Mouse (Mus musculus) hindbrain, embryonic 11.5 days (tissue): ENCODE data around the gene Naa25. TPM values are rescaled to one million over a fixed set of nuclear protein-coding genes. Genes with fewer than 3 reads are reported as not detected.

ENCODE experiments used
- ATAC-seq: fragments of 200-750 bp; cut with Nextera tagmentation; 2 replicates; pipeline ENCODE4 v1.8.0; 2017; ENCODE audit warnings: mild to moderate bottlenecking, moderate TSS enrichment, moderate library complexity; ENCODE audit not compliant: low FRiP score
- DNase-seq: peaks from one replicate; pipeline ENCODE4 v3.0.0-alpha.2; 2015; ENCODE audit warnings: low spot score
- H3K27ac ChIP-seq: fragments of 300-500 bp; sonication (generic); 2 replicates; pipeline ENCODE4 v1.5.1; 2014; ENCODE audit warnings: mild to moderate bottlenecking, low read depth, low read length
- H3K27me3 ChIP-seq: fragments of 300-500 bp; sonication (generic); 2 replicates; pipeline ENCODE4 v1.6.1; 2014; ENCODE audit warnings: mild to moderate bottlenecking, low read length, moderate library complexity, mixed read lengths; ENCODE audit not compliant: control insufficient read depth, insufficient read depth
- H3K36me3 ChIP-seq: fragments of 300-500 bp; sonication (generic); 2 replicates; pipeline ENCODE4 v1.6.1; 2014; ENCODE audit warnings: mild to moderate bottlenecking, low read length, moderate library complexity, mixed read lengths; ENCODE audit not compliant: control insufficient read depth, insufficient read depth
- H3K4me1 ChIP-seq: fragments of 300-500 bp; sonication (generic); replicated peaks from 2 replicates; pipeline ENCODE4 v1.6.1; 2014; ENCODE audit warnings: low read length, mixed read lengths; ENCODE audit not compliant: control insufficient read depth, insufficient read depth
- H3K4me2 ChIP-seq: fragments of 300-500 bp; sonication (generic); replicated peaks from 2 replicates; pipeline ENCODE4 v1.6.1; 2014; ENCODE audit warnings: mild to moderate bottlenecking, low read depth, low read length
- H3K4me3 ChIP-seq: fragments of 300-500 bp; sonication (generic); 2 replicates; pipeline ENCODE4 v1.5.1; 2014; ENCODE audit warnings: low read depth, low read length
- H3K9ac ChIP-seq: fragments of 300-500 bp; sonication (generic); 2 replicates; pipeline ENCODE4 v1.6.1; 2014; ENCODE audit warnings: low read depth, low read length
- H3K9me3 ChIP-seq: fragments of 300-500 bp; sonication (generic); 2 replicates; pipeline ENCODE4 v1.6.1; 2016; ENCODE audit warnings: low read length; ENCODE audit not compliant: control insufficient read depth
- WGBS: fragments of 180-500 bp; shearing (Covaris S2); extraction: QIAGEN DNeasy Blood & Tissue Kit; methylation state at CpG from one replicate; pipeline ENCODE4 v1.1.7; 2014; 5-methylcytosine and 5-hydroxymethylcytosine counted together
- polyA plus RNA-seq: library from polyadenylated mRNA; unstranded; fragments of >200 nt; fragmentation: Nextera tagmentation; extraction: Ambion mirVana; gene quantifications from 2 replicates; pipeline ENCODE4 v1.2.1, GENCODE M21; 2014

Gene Naa25
- polyA plus RNA-seq, 1 experiment from 2014 or later, result 48.9 TPM

DNA sequence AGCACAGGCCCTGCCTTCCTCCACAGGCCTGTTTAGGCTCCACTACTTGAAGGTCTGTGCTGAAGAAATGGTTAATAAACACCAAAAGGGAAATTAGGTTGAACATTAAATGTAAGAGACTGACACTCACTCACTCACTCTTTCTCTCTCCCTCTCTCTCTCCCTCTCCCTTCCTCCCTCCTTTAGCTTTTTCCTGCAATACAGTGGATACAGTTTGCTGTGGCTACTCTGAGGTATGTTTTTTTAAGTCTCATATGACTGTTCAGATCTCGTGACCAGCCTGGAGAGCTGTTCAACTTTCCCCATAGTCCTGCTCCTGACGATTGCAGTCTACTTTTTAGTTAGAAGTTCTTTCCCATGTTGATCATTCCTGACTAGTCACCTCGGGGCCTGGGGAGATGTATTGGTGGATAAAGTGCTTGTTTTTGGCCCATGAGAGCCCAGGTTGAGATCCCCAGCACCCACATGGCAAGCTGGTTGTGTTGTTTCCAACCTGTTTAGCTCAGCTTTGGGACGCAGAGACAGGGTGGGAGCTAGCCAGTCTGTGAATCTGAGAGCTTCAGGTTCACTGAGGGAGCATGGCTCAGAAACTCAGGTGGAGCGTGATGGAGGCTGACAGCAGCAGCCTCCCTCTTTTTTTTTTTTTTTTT is 66.0 kb downstream of the Naa25 start:
- H3K4me2 ChIP-seq, result no peak overlapping the region
- no peak overlapping the region for H3K4me3 ChIP-seq
- no peak for DNase-seq
- no peaks in the 10 kb centered on the region for H3K9me3 ChIP-seq
- H3K4me1 ChIP-seq, result no peaks in the 10 kb centered on the region
- H3K27ac ChIP-seq, result no peak overlapping the region
- no peaks in the 10 kb centered on the region for H3K27me3 ChIP-seq
- no peak overlapping the region for H3K9ac ChIP-seq
- no peaks in the 10 kb centered on the region for H3K36me3 ChIP-seq
- 79% methylated on average over 5 of the region's 5 CpGs for WGBS
- no peak for ATAC-seq

DNA sequence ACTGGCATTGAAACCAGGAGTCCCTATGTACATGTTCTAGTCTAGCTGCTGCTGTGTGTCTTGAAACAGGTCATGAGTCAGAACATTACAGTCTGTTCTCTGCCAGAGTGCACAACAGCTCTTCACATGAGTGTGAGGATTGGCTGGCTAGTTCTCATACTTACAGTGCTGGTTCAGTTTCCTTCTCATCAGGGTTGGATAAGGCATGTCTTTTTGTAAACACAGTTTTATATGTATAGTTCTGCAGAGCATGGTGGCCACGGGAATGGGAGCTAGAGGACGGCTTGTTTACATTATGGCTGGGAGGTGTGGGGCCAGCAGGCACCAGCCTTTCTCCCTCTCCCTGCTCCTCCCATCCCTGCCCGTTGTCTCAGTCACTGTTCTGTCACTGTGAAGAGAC is 71.8 kb downstream of the Naa25 start:
- H3K4me2 ChIP-seq, result no peak overlapping the region
- WGBS, result 49% methylated on average over 3 of the region's 3 CpGs
- H3K27ac ChIP-seq, result no peak overlapping the region
- H3K4me1 ChIP-seq, result no peaks in the 10 kb centered on the region
- H3K27me3 ChIP-seq, result no peaks in the 10 kb centered on the region
- H3K36me3 ChIP-seq, result no peaks in the 10 kb centered on the region
- H3K9ac ChIP-seq, result no peak overlapping the region
- H3K9me3 ChIP-seq, result no peaks in the 10 kb centered on the region
- DNase-seq, result no peak
- no peak overlapping the region for H3K4me3 ChIP-seq
- ATAC-seq, result no peak

DNA sequence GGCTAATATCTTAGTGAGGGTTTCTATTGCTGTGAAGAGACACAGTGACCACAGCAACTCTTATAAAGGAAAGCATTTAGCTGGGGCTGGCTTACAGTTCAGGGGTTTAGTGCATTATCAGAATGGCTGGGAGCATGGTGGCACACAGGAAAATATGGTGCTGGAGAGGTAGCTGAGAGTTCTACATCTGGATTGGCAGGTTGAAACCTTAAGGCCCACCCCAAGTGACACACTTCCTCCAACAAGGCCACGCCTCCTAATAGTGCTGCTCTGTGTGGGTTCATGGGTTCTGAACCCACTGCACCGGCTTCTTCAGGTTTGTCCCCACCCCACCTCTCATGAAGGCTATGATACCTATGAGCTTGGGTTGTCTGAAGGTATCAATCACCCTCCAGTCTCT is 74.7 kb downstream of the Naa25 start:
- 88% methylated on average over 2 of the region's 2 CpGs for WGBS
- H3K4me3 ChIP-seq, result no peak overlapping the region
- ATAC-seq, result no peak

DNA sequence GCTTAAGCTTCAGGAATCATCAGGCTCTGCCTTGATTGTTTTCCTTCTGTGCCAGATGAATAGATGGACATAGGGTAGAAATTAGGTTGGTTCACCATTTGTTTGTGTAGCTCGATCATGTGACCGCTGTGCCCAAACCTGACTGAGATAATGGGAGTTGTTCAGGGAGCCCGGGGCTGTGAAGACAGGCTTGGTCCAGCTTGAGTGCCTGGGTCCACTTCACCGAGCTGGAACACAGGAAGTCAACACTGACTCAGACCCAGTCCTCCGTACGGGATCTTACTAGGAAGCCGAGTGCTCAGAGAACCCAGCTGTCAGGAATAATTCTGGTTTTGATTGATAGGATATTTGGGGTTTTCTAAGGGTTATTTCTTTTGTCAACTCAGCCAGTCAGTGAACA is 76.9 kb downstream of the Naa25 start:
- H3K9ac ChIP-seq, result no peak overlapping the region
- no peak overlapping the region for H3K27ac ChIP-seq
- H3K9me3 ChIP-seq, result no peaks in the 10 kb centered on the region
- H3K4me3 ChIP-seq, result no peak overlapping the region
- ATAC-seq (no peak), DNase-seq (no peak)
- H3K27me3 ChIP-seq, result no peaks in the 10 kb centered on the region
- no peaks in the 10 kb centered on the region for H3K4me1 ChIP-seq
- H3K36me3 ChIP-seq, result no peaks in the 10 kb centered on the region
- 80% methylated on average over 7 of the region's 7 CpGs for WGBS
- H3K4me2 ChIP-seq, result no peak overlapping the region

More for the DNA sequence above, 74.7 kb downstream of the Naa25 start:
- Histone ChIP-seq H3K27me3 (no peaks in the 10 kb centered on the region), H3K4me2 (no peak overlapping the region), H3K4me1 (no peaks in the 10 kb centered on the region), H3K27ac (no peak overlapping the region), H3K36me3 (no peaks in the 10 kb centered on the region), H3K9ac (no peak overlapping the region), H3K9me3 (no peaks in the 10 kb centered on the region)
- DNase-seq, result no peak

DNA sequence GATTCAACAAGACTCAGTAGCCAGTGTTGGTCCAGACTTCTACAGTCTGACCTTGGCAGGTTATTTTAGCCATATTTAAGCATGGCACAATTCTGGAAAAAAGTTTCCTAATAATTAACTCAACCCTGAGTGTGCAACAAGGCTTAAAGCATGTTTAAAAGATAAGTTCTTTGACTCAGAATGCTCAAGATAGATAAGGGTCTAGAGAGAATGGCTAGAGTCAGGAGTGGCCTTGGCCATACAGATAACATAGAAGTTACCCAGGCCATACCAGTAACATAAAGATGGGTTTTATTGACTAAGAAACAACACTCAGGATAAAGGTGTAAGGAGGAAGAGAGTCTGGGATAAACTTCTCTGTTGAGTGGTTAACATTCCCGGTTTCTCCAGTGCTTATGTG is 78.3 kb downstream of the Naa25 start:
- no peak for ATAC-seq
- Histone ChIP-seq H3K36me3 (no peaks in the 10 kb centered on the region), H3K9me3 (no peaks in the 10 kb centered on the region), H3K4me2 (no peak overlapping the region), H3K27me3 (no peaks in the 10 kb centered on the region), H3K4me3 (no peak overlapping the region), H3K9ac (no peak overlapping the region), H3K4me1 (no peaks in the 10 kb centered on the region), H3K27ac (no peak overlapping the region)
- no peak for DNase-seq
- WGBS, result 88% methylated on average over 1 of the region's 1 CpGs

DNA sequence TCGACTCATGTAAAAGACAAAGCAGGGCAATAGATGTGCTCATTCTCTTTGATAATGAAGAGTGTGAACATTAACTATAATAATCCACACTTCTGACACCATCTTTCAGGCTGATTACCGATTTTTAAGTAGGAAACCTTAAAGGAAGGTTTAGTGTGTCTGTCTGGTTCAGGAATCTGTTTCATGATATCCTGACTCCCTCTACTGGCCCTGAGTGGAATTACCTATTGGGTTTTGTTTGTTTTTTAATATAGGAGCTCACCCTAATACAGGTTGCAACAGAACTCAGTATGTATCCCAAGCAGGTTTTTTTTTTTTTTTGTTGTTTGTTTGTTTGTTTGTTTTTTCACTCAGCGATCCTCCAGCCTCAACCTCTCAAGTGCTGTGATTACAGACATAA is 79.9 kb downstream of the Naa25 start:
- no peak overlapping the region for H3K4me2 ChIP-seq
- 44% methylated on average over 3 of the region's 3 CpGs for WGBS

DNA sequence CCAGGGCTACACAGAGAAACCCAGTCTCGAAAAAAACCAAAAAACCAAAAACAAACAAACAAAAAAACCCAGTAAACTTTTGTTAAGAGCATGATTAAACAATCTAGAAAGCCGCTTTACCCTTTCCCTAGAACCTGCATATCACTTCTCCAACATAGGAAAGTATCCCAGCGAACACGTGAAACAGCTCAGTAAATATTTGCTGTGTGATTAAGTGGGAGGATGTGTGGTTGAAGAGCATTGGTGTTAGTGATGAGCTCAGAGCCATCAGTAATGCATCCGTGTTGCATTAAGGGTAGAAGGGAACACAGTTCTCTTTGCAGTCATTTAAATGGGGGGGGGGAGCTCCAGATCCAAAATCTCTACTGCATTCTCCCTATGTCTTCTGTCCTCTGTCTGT is 87.1 kb downstream of the Naa25 start:
- H3K36me3 ChIP-seq, result no peaks in the 10 kb centered on the region
- H3K4me1 ChIP-seq, result no peaks in the 10 kb centered on the region
- no peak overlapping the region for H3K4me2 ChIP-seq
- H3K9ac ChIP-seq, result no peak overlapping the region
- no peak overlapping the region for H3K27ac ChIP-seq
- H3K4me3 ChIP-seq, result no peak overlapping the region
- no peaks in the 10 kb centered on the region for H3K9me3 ChIP-seq
- no peak for DNase-seq
- 81% methylated on average over 5 of the region's 5 CpGs for WGBS
- no peaks in the 10 kb centered on the region for H3K27me3 ChIP-seq
- ATAC-seq, result no peak

More for the DNA sequence above, 79.9 kb downstream of the Naa25 start:
- ATAC-seq (no peak), DNase-seq (peak; percentile 75)
- H3K9me3 ChIP-seq, result no peaks in the 10 kb centered on the region
- H3K9ac ChIP-seq, result no peak overlapping the region
- no peak overlapping the region for H3K27ac ChIP-seq
- no peaks in the 10 kb centered on the region for H3K27me3 ChIP-seq
- no peaks in the 10 kb centered on the region for H3K36me3 ChIP-seq
- no peaks in the 10 kb centered on the region for H3K4me1 ChIP-seq
- H3K4me3 ChIP-seq, result no peak overlapping the region

DNA sequence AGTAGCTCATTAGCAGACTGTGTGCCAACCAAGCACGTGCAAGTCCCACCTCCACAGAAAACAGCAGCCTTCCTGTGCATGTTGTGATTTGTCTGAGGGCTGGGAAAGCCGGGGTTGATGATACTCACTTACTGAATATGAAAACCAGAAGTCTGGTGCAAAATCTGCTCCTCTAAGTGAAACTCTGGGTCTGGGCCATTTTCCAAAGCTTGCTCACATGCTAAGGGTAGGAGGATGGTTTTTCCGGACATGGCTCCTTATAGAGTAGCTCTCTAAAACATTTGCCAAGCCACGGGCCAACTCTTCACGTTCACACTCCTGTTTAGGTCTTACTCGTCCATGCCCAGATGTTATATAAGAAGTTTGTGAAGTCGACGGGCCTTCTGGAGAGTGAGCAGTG is 95.6 kb downstream of the Naa25 start:
- Histone ChIP-seq H3K9ac (no peak overlapping the region), H3K9me3 (no peaks in the 10 kb centered on the region), H3K4me2 (no peak overlapping the region), H3K4me3 (no peak overlapping the region), H3K4me1 (no peaks in the 10 kb centered on the region), H3K27me3 (no peaks in the 10 kb centered on the region), H3K27ac (no peak overlapping the region), H3K36me3 (no peaks in the 10 kb centered on the region)
- ATAC-seq, result no peak
- no peak for DNase-seq
- WGBS, result 80% methylated on average over 8 of the region's 8 CpGs
